Mouse (Mus musculus): ENCODE measurements around the gene Kcnq1.

- TF ChIP-seq MYOD1 (IDR thresholded peaks at IDR 0.05; ENCODE audit: control insufficient read depth, insufficient read length, low read depth) (no peak), CTCF (IDR thresholded peaks at IDR 0.05; ENCODE audit: control insufficient read depth, insufficient read depth, insufficient read length) (no peak), USF1 (IDR thresholded peaks at IDR 0.05; ENCODE audit: low read depth) (no peak), CEBPB (IDR thresholded peaks at IDR 0.05; ENCODE audit: low read depth) (no peak)
These were observed 358.8 kb downstream of the Kcnq1 start for GRCm38 (mm10) chr7:143464811-143465560.

All from C2C12 (cell line).